Mouse (Mus musculus): ENCODE measurements around the gene Gse1. TPM values are rescaled to one million over a fixed set of nuclear protein-coding genes. Genes with fewer than 3 reads are reported as not detected.
A peak's percentile ranks its signal among the peaks of the same experiment; 100 is the strongest.
"Not testable (repeated sequence)": the region's sequence is repeated elsewhere in the genome, so short reads cannot be mapped to it uniquely, and the experiment has no call there.

The Gse1 gene
- polyA plus RNA-seq, 1 experiment from 2014 or later = 10.8 TPM

DNA sequence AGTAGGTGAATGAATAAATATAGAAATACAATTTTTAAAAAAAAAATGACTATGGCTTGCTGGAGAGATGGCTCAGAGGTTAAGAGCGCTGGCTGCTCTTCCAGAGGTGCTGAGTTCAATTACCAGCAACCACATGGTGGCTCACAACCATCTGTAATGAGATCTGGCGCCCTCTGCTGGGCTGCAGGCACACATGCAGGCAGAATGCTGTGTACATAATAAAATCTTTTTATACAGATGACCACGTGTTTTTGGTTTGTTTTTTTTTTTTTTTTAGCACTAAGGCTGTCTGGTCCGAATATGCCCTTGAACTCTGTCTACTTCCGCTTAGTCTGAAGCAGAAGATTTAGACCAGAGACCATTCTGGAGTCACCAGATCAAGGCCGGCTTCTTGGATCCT, 93.5 kb downstream of the Gse1 start:
- Histone ChIP-seq H3K36me3 (no peaks in the 10 kb centered on the region), H3K9me3 (no peaks in the 10 kb centered on the region), H3K4me3 (replicated peaks) (no peak overlapping the region), H3K9ac (no peak overlapping the region), H3K27me3 (replicated peaks) (no peaks in the 10 kb centered on the region), H3K4me1 (peaks cover 53% of the 10 kb centered on the region), H3K27ac (no peak overlapping the region), H3K4me2 (no peak overlapping the region)
- WGBS = 58% methylated on average over 6 of the region's 6 CpGs
- no peak for ATAC-seq (ENCODE audit: insufficient read depth, low FRiP score, low read depth)

DNA sequence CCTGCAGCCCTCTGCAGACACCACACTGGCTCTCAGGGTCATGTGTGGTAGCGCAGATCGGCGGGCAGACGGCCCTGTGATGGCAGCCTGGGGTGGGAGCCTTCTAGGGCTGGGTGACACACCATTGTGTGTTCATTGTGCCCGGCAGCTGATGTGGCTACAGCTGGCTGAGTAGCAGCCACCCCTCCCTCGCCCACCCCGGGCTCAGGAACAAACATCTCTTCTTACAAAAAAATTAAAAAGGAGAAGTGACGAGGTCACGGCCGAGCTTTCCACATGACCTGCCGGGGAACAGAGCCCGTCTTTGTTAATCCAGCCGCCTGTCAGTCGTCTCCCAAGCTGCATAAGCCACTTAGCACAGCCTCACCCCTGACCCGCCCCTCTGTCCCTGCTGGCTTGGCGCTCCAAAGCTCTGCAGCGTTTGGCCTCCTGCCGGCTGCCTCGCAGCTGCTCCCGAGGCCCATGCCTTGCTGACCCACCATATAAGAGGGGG, 94.7 kb downstream of the Gse1 start:
- Histone ChIP-seq H3K9me3 (no peaks in the 10 kb centered on the region), H3K27me3 (replicated peaks) (no peaks in the 10 kb centered on the region), H3K27ac (no peak overlapping the region), H3K4me2 (no peak overlapping the region), H3K36me3 (no peaks in the 10 kb centered on the region), H3K4me3 (replicated peaks) (no peak overlapping the region), H3K4me1 (peaks cover 44% of the 10 kb centered on the region), H3K9ac (no peak overlapping the region)
- WGBS = 15% methylated on average over 20 of the region's 20 CpGs
- peak; percentile 51 for ATAC-seq (ENCODE audit: insufficient read depth, low FRiP score, low read depth)

DNA sequence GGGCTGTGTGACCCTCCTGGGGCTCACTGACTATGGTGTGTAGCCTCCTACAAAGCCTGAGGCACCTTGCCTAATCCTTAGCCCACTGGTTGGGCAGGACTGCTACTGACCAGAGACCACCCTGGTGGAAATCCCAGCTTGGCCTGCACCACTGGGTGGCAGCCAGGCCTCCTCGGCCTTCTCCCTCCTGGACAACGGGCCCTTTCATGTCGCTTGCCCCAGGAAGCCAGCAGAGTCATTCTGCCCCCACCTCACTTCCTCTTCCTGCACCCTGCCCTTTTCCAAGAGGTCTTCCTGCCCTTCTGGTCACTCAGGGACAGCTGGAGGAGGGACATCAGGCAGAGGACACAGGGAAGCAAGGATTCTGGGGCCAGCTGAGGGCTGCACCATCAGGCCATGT, 96.3 kb downstream of the Gse1 start:
- H3K4me3 ChIP-seq (replicated peaks) = no peak overlapping the region
- no peak overlapping the region for H3K4me2 ChIP-seq
- peaks cover 33% of the 10 kb centered on the region for H3K4me1 ChIP-seq
- H3K27me3 ChIP-seq (replicated peaks) = no peaks in the 10 kb centered on the region
- no peak for ATAC-seq (ENCODE audit: insufficient read depth, low FRiP score, low read depth)
- no peak overlapping the region for H3K27ac ChIP-seq
- no peaks in the 10 kb centered on the region for H3K36me3 ChIP-seq
- no peak overlapping the region for H3K9ac ChIP-seq
- H3K9me3 ChIP-seq = no peaks in the 10 kb centered on the region
- WGBS = 53% methylated on average over 3 of the region's 3 CpGs

DNA sequence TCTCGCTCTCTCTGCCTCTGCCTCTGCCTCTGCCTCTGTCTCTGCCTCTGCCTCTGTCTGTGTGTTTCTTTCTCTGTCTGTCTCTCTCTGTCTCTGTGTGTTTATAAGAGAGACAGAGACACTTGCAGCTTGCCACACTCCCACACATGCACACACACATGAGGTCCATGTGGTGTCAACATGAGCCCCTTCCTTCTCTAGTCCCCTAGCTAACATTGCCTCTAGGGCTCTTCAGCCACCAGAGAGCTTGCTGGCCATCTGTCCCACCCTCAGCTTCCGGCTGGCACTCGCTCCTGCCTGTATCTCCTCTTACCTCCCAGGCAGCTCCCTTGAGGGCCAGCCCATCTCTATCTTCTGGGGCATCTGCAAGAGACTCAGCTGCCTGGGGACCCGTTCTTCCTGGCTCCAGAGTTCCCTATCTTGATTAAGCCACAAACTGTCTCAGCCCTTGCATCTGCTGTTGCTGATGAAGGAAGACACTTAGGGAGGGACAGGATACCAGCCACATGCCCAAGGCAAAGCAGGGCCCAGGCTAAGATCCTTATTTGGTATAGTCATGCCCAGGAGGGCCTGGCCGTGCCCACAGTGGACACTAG, 97.0 kb downstream of the Gse1 start:
- H3K27me3 ChIP-seq (replicated peaks) = no peaks in the 10 kb centered on the region
- H3K9ac ChIP-seq = no peak overlapping the region
- no peak overlapping the region for H3K27ac ChIP-seq
- ATAC-seq (ENCODE audit: insufficient read depth, low FRiP score, low read depth) = peak; percentile 15; the same call in 1 of the 2 replicates
- 68% methylated on average over 5 of the region's 5 CpGs for WGBS
- peaks cover 29% of the 10 kb centered on the region for H3K4me1 ChIP-seq
- no peak overlapping the region for H3K4me2 ChIP-seq
- no peaks in the 10 kb centered on the region for H3K36me3 ChIP-seq
- H3K4me3 ChIP-seq (replicated peaks) = no peak overlapping the region
- no peaks in the 10 kb centered on the region for H3K9me3 ChIP-seq

- 67% methylated on average over 3 of the region's 3 CpGs for WGBS
- Histone ChIP-seq H3K4me3 (replicated peaks) (no peak overlapping the region), H3K4me1 (peaks cover 32% of the 10 kb centered on the region)
These were observed 98.9 kb downstream of the Gse1 start for GRCm38 (mm10) chr8:120327131-120327554.

GRCm38 (mm10) chr8:120328361-120329022, 100.2 kb downstream of the Gse1 start:
- 82% methylated on average over 13 of the region's 13 CpGs for WGBS

More at GRCm38 (mm10) chr8:120327131-120327554, 98.9 kb downstream of the Gse1 start:
- no peaks in the 10 kb centered on the region for H3K9me3 ChIP-seq
- H3K4me2 ChIP-seq = no peak overlapping the region
- no peak overlapping the region for H3K27ac ChIP-seq
- H3K9ac ChIP-seq = no peak overlapping the region
- H3K36me3 ChIP-seq = no peaks in the 10 kb centered on the region
- H3K27me3 ChIP-seq (replicated peaks) = no peaks in the 10 kb centered on the region
- ATAC-seq (ENCODE audit: insufficient read depth, low FRiP score, low read depth) = no peak

DNA sequence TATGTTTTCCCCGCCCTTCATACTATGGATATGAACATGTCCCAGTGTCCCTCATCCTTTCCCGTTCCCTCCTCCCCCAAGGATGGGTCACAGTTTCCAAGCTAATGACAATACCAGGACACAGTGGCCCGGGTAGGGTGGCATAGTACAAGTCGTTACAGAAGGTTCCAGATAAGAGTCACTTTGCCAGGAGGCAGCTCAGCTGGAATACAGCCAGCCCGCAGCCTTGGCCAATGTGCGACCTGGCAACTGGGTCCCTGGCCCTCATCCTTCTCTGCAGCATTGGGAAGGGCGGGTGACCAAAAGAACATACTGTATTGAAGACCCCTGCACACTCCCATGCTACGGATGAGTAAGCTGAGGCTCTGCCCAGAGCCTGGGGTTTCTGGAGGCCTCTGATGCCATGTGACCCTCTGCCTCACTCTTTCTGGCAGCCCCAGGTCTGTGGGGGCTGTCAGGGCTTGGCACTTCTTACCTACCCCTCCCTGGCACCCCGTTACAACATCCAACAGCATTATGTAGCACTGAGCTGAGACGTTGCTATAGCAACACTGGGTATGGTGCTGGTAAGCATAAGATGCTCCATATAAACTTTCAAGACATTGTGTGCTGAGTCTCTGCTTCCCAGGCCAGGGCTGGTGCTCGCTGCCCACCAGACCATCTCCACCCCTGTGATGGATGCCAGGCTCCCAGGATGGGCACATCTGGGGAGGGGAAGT, 100.9 kb downstream of the Gse1 start:
- H3K4me1 ChIP-seq = peaks cover 17% of the 10 kb centered on the region; the same call in 1 of the 2 replicates
- ATAC-seq (ENCODE audit: insufficient read depth, low FRiP score, low read depth) = no peak
- WGBS = 89% methylated on average over 11 of the region's 11 CpGs
- H3K9ac ChIP-seq = no peak overlapping the region
- H3K9me3 ChIP-seq = no peaks in the 10 kb centered on the region
- no peak overlapping the region for H3K4me3 ChIP-seq (replicated peaks)
- no peaks in the 10 kb centered on the region for H3K27me3 ChIP-seq (replicated peaks)
- H3K27ac ChIP-seq = no peak overlapping the region
- no peaks in the 10 kb centered on the region for H3K36me3 ChIP-seq
- H3K4me2 ChIP-seq = no peak overlapping the region

More at GRCm38 (mm10) chr8:120328361-120329022, 100.2 kb downstream of the Gse1 start:
- no peak overlapping the region for H3K27ac ChIP-seq
- no peak overlapping the region for H3K4me2 ChIP-seq
- no peaks in the 10 kb centered on the region for H3K9me3 ChIP-seq
- ATAC-seq (ENCODE audit: insufficient read depth, low FRiP score, low read depth) = no peak
- no peaks in the 10 kb centered on the region for H3K27me3 ChIP-seq (replicated peaks)
- H3K4me3 ChIP-seq (replicated peaks) = no peak overlapping the region
- H3K9ac ChIP-seq = no peak overlapping the region
- no peaks in the 10 kb centered on the region for H3K36me3 ChIP-seq
- H3K4me1 ChIP-seq = peaks cover 24% of the 10 kb centered on the region

GRCm38 (mm10) chr8:120331027-120331426, 102.8 kb downstream of the Gse1 start:
- 68% methylated on average over 7 of the region's 7 CpGs for whole genome bisulfite sequencing
- Histone ChIP-seq H3K27me3 (replicated peaks) (no peaks in the 10 kb centered on the region), H3K4me3 (replicated peaks) (no peak overlapping the region), H3K4me2 (no peak overlapping the region), H3K9ac (no peak overlapping the region), H3K4me1 (peaks cover 25% of the 10 kb centered on the region), H3K36me3 (no peaks in the 10 kb centered on the region), H3K27ac (no peak overlapping the region), H3K9me3 (no peaks in the 10 kb centered on the region)
- ATAC-seq (ENCODE audit: insufficient read depth, low FRiP score, low read depth) = no peak

DNA sequence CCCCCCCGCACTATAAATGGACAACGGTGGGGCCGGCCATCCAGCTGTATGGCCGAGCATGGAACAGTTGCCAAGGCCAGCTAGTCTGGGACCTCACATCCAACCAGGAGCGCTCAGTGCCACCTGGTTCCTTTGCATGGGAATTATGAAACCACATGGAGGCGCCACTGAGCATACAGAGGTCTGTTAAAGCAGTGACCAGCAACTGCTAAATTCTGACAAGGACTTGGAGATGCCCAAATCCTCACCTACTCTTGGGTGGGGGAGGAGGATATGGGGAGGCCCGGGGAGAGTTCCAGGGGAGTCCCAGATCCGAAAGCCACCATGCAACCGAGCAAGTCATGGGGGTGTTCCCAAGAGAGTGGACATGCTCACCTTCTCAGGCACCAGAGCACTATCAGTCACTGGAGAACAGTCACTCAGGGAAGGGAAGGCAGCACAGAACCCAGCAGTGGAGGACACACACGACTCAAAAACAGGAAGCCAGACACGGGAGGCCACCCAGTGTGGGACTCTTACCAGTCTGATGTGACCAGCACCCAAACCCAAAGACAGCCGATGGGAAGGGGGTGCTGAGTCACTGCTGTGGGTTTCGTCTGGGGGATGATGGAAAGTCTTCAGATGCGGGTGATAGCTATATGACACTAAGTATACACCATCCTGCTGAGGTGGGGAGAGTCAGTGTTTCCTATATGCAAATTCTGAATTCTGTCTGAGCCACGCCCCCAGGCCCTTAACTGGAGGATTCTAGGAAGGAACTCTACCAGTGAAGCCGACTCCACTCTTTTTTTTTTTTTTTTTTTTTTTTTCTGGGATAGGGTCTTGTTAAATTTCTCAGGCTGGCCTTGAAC, 104.3 kb downstream of the Gse1 start:
- Histone ChIP-seq H3K4me3 (replicated peaks) (no peak overlapping the region), H3K4me2 (no peak overlapping the region), H3K9me3 (no peaks in the 10 kb centered on the region), H3K4me1 (peaks cover 29% of the 10 kb centered on the region), H3K36me3 (no peaks in the 10 kb centered on the region), H3K27ac (no peak overlapping the region), H3K27me3 (replicated peaks) (no peaks in the 10 kb centered on the region), H3K9ac (no peak overlapping the region)
- ATAC-seq (ENCODE audit: insufficient read depth, low FRiP score, low read depth) = no peak
- 69% methylated on average over 16 of the region's 16 CpGs for WGBS

GRCm38 (mm10) chr8:120333681-120334080, 105.4 kb downstream of the Gse1 start:
- no peak overlapping the region for H3K4me3 ChIP-seq (replicated peaks)
- H3K9ac ChIP-seq = no peak overlapping the region
- H3K27ac ChIP-seq = no peak overlapping the region
- H3K4me1 ChIP-seq = peaks cover 29% of the 10 kb centered on the region
- WGBS = 86% methylated on average over 4 of the region's 4 CpGs
- no peaks in the 10 kb centered on the region for H3K9me3 ChIP-seq
- no peaks in the 10 kb centered on the region for H3K36me3 ChIP-seq
- no peak for ATAC-seq (ENCODE audit: insufficient read depth, low FRiP score, low read depth)
- no peaks in the 10 kb centered on the region for H3K27me3 ChIP-seq (replicated peaks)
- no peak overlapping the region for H3K4me2 ChIP-seq

DNA sequence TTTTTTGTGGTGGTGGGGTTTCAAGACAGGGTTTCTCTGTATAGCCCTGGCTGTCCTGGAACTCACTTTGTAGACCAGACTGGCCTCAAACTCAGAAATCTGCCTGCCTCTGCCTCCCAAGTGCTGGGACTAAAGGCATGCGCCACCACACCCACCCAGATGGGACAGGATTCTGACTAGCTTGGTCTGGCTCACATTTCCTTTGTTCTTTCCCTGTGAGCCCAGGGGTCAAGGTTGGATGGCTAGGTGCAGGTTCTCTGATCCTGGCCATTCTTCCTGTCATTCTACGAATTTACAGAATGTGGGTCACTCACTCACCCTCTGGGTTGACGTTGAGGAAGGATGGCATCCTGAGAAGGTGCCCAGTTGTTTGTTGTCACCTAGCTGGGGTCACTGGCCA, 106.0 kb downstream of the Gse1 start:
- H3K36me3 ChIP-seq; H3K4me2 ChIP-seq; H3K9ac ChIP-seq; H3K4me3 ChIP-seq (replicated peaks); ATAC-seq (ENCODE audit: insufficient read depth, low FRiP score, low read depth); H3K27me3 ChIP-seq (replicated peaks); H3K9me3 ChIP-seq: not testable (repeated sequence)
- Histone ChIP-seq H3K4me1 (peaks cover 29% of the 10 kb centered on the region), H3K27ac (peak overlapping the region; percentile 72; the same call in 1 of the 2 replicates)
- 77% methylated on average over 3 of the region's 3 CpGs for WGBS

Measured in stomach, embryonic 15.5 days (tissue).